Mouse (Mus musculus): Measurements from ENCODE around the gene Spaca6. TPM values are rescaled to one million over a fixed set of nuclear protein-coding genes. Genes with fewer than 3 reads are reported as not detected.

The Spaca6 gene
- 1 to 10 TPM; 4.8 to 6.0 TPM for total RNA-seq (2021)
- long read RNA-seq, experiment 1, result 0 reads
- long read RNA-seq, experiment 2, partial matches to known transcripts, result 0 of 1 reads
- long read RNA-seq, experiment 2, other reads (novel, unspliced or antisense), result 0 of 1 reads

DNA sequence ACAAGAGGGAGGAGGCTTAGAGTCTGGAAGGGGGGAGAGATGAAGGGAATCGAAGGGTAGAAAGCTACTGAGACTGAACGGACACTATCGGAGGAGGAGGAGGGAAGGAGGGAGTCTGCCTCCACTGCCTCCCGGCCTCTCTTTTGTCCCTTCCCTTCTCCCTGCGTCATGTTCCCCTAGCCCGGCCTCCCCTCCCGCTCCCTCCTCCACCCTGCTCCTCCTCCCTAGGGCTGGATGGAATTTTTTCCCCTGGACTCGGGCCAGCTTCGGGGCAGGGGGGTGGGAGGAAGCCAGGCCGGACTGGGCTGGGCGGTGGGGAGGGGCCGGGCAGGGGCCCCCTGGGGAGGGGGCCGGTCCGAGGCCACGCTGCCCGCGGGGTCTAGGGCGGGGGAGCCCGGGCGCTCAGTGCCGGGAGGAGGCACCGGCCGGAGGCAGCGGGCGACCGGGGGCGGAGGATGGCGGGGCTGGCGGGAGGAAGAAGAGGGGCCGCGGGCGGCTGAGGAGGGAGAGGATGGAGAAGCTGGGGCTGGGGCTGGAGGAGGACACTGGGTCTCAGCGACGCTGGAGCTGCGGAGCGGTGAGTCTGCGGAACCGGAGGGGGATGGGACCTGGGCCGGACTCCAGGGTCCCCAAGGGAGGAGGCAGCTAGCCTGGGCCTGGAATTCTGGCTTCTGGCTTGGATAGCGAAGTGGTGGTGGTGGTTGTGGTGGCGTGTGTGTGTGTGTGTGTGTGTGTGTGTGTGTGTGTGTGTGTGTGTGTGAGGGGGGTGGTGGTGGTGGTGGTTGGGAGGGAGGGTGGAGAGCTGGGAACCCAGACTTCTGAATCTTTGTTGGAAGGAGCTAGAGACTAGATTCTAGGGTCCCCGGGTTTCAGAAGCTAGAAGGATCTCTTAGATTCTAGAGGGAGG lies at the start of gene Spaca6:
TSS of gene Spaca6 (plus strand) at position 408 of the 907 bp plus-strand sequence.
- DNase-seq (ENCODE audit: low spot score), result peak; percentile 93

DNA sequence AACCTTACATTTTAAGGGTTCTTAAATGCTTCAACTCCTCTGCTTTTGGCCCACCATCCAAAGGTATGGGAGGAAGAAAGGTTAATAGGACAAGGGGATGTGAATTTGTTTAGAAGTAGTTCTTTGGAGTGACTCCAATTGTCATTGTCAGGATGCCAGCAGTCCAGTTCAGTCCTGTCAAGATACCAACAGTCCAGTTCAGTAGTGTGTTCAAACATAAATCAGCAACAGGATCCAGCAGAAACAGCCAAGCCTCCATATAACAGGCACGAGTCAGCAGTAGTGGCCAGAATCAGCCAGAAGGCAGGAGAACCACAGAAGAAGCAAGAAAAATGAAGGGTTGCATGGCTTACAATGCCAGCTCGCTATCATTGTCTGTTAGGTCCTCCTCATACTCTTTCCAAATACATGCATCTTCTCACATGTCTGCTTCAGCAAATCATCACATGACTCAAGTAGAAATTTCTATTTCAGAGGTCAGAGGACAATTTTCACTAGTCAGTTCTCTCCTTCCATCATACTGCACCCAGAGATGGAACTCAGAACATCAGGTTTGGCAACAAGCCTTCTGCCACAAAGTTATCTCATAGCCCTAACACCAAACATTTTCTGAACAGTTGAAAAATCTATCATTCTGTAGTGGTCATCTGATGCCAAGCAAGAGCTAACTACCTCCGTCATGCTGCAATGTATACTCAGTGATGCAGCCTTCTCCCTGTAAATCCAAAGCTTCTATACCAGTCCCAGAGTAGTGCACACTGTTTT lies 35.9 kb upstream of the Spaca6 start:
- DNase-seq (ENCODE audit: low spot score), result no peak

DNA sequence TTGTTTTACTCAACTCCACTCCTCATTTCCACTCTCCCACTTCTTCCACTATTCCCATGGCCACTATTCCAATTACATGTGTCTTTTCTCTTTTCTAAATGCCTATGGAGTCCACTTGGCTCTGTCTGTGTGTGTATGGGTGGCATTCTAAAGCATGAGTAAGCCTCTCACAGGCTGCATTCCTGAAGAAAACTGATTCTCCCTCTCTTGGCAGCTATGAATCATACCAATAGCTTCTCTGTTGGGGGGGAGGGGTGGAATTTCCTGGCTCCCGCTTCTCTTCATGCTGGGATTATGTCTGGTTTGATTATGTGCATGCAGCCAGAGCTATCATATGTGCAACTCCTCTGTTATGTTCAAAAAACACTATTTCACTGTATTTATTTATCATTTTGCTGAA lies 34.4 kb upstream of the Spaca6 start:
- DNase-seq (ENCODE audit: low spot score), result no peak

DNA sequence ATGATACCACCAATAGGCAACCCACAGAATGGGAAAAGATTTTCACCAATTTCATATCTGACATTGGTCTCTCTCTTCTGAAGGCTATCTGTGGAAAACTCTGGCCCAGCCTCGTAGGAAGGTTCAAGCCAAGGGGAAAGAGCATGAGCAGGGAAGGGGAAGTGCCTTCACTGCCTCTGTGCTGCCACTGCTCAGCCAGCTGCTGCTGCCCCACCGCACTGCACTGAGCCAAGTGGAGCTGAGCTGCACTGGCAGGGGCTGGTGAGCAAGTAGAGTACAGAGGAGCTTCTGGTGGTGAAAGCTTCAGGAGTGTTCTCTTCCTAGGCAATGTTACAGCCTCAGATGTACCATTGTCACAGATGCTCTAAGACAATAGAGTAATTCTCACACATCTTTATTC lies 31.4 kb upstream of the Spaca6 start:
- DNase-seq (ENCODE audit: low spot score), result no peak

DNA sequence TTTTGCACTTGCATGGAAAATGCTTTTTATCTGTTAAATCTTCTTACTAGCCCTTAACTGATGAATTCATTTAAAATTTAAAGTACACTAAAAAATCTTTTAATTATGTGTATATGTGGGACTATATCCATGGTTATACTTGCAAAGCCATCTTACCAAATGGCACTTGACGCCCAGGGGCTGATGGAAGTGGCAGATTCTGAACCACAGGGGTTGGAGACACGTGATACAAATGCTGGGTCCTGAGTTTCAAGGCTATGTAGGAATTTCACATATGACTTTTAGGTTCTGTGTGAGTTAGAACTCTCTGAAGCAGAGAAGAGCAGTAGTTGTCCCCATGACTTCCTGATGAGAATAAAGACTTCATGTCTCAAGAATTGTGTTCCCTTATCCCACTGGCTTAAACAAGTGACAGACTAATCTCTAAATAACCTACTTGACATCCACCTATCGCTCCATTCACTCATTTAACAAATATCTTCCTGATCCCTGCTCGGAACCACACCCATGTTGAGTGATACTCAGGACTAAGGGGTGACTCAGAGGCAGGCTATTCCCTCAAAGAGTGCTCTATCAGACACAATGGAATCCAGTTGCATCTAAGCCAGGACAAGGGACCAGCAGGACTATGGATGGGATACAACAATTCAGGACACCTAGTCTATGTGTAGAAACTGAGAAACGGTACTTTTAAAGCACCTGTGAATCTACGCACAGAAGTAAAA lies 3.2 kb upstream of the Spaca6 start:
- no peak for DNase-seq (ENCODE audit: low spot score)

DNA sequence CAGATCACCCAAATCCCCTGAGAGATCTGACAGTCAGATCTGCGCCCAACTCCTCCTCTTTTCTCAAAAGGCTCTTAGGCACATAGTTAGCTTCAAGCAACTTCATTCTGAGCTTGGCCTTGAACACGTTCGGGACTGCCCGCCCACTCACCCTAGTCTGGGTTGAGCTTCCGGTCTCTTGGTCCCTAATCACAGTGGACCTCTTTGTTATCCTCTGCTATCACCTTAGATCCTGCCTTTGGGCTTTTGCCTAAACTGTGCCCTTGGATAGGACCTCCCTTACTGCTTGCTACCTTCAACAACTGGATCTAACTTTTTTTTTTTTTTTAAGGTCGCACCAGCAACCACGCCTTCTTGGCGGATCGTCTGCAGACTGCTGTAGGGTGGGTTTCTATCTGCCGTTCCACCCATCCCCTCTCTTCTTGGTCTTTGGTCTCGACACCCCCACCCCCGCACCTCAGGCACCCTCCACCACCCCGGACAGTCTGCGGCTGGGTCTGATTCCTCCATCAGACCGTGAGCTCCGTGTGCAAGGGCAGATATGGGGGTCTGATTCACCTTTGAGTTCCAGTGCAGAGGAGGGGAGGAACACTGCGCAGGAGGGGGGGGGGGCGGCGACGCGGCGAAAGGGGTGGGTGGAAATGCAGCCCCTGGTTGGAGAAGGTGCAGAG lies 902 bp upstream of the Spaca6 start:
- peak; percentile 42 for DNase-seq (ENCODE audit: low spot score)

DNA sequence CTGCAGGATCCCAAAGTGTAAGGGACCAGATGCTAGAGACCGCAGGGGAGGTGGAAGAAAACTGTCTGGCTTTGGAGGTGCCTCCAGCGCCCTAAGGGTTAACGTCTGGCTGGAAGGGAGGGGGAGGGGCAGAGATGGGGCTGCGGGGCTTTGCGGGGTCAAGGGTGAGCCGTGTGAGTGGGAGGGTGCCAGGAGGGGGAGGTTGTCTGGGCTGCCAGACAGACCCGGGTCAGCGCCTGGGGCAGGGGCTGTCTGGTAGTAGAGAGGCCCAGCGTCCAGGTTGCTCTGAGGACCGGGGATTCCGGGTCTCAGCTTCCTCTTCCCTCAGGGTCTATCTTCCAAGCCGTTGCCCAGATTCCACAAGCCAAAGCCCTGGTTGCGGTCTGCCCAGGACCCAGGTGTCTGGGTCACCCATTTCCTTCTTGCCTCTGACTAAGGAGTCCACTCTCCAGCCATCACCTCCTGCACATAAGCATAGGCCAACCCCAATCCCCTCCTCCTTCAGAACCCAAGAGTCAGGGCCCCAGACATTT lies 766 bp downstream of the Spaca6 start:
- peak; percentile 39 for DNase-seq (ENCODE audit: low spot score)

DNA sequence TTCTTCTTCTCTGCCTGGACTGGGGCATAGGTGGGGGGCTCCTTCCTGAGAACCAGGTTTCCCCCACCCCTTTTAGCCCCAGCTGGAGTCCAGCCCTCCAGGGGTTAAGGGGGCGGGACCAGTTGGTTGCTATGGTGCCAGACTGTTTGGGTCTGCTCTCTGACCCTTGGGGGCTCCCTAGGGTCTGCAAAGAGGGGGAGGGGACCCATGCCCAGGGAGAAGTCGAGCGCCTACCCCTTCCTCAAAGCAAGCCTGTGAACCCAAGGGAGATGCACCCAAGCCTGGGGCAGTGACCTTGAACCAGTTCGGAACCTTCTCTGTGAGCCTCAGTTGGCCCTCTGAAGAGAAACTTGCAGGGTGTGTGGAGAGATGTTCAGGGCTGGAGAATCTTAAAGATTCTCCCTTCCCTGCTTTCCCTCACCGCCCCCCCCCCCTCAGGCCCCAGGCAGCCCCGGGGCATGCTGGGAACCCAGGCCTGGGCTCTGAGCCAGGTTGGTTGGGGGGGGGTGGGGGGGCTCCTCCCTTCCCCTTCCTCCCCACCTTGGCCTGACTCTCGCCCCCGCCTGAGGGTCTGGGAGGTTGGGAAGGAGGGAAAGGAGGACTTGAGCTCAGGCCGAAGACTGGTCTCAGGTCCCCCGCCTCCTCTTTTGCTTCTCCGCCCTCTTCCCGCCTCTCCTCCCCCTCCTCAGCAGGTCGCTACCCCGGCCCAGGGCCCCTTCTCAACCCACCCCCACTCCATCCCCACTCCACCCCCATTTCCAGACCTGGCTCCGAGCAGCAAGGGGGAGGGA lies 1.4 kb downstream of the Spaca6 start:
- DNase-seq (ENCODE audit: low spot score), result peak; percentile 30

DNA sequence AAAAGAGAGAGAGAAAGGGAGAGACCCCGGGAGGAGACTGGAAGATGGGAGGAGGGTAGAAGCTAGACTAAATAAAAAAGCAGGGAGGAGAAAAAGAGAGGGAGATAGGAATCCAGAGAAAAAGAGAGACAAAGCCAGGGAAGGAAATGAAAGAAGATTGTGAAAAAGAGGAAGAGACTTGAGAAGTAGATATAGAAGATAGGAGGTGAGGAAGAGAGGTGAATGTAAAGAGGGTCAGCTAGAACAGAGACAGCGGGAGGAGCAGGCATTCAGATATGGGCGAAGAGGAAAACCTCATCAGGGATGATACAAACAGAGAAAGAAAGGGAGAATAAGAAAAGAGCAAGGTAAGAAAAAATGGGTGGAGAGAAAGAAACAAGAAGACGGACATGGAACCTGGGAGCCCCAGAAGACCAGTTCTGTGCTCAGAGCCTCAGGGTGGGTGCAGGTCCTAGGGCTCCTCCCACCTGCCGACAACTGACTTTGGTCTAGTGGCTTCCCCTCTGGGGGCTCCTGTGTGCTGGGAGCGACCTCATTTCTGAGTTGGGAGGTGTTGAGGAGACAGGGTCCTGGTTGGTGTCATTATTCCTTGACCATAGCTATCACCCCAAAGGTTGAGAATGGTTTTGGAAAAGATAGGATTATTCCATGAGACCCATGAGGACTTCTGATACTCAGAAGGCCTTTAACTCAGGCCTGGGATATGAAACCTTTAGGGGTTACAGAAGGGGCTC lies 2.3 kb downstream of the Spaca6 start:
- no peak for DNase-seq (ENCODE audit: low spot score)

DNA sequence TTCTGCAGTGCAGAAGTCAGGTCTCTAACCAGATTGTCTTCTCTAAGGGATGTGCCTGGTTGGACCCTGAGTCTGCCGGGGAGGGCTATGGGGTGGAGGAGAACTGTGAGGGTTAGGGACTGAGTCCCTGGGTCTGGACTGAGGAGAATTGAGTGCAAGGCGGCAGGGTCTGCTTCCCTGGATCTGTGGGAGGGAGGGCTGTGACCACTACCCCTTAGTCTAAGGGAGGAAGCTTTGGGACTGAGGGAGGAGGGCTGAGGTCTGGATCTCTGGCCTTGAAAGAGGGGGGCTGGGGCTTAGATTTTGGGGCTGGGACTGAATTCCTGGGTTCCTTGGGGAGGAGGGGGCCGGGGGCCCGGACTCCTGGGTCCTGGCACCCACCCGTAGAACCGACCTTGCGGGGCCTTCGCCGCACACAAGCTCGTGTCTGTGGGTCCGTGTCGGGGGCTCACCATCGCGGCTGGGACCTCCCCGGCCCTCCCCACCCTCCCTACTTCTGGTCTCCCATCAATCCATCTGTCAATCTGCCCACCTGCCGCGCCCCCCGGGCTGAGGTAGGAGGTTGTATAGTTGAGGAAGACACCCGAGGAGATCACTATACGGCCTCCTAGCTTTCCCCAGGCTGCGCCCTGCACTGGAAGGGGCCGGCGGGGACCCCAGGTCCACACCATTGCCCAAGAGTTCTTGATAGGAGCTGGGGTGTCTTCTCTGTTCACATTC lies 3.0 kb downstream of the Spaca6 start:
- no peak for DNase-seq (ENCODE audit: low spot score)

DNA sequence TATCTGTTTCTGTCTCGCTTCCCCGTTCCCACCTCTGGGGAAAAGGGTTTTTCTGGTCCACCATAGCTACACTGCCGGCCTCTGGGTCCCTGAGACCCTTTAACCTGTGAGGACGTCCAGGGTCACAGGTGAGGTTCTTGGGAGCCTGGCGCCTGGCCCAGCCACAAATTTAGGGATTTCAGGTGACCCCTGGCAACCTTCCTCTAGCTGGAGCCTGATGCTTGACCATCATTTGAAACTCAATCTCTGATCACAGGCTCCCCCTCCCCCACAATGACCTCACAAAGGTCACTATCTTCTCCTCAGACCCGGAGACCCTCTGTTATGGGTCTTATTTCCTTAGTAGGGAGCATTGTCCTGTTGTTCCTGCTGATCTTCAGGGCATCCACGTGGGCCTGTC lies 3.8 kb downstream of the Spaca6 start:
- no peak for DNase-seq (ENCODE audit: low spot score)

DNA sequence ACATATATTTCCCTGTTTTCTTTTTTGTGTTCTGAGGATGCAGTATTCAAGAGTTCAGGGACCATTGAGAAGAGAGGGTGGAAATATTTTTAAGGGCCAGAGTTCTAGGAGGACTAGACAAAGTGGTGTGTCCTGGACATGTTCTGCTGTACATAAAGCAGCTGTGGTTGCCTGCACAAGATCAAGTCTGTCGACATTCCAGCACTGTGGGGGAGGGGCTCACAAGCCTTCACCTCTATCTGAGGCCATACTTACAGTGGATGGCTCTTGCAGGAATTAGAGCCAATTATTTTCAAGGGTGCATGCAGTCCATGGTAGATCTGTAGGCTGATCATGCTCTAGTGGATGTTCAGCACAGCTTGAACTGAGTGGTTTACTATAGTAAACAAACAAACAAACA lies 7.9 kb downstream of the Spaca6 start:
- DNase-seq (ENCODE audit: low spot score), result no peak

DNA sequence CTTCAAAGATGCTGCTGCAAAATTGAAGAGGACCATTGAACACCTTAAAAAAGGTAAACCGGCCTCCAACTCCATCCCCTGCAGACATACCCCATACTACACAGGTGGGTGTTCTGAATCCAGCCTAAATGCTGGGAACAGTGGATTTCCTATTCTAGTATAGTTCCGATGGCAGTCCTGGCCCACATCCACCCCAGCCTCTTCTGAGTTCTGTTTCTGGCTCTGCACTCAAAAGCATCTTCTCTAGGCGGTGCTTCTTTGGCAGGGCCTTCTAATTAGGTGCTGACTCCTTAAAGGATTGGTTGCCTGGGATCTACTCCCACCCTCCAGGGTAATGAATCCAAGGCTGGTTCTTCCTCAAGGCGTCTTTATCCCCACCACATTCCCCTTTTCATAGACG lies 9.1 kb downstream of the Spaca6 start:
- no peak for DNase-seq (ENCODE audit: low spot score)

DNA sequence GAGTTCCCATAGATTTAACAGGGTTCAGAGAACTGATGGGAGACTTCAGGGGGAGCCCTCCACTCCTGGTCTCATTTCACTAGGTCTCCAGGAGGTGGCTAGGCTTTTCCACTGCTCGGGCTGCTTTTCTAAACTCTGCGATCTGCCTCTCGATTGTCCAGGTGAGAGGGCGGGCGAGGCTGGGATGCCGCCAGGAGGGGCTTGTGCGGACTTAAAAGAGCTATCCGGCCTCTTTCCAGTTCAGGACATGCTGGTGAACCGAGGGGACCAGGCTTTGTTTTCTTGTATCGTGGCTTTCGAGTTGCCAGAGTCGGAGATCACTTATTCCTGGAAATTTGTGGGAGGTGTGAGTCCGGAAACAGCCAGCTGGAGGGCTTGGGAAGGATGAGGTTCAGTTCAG lies 10.5 kb downstream of the Spaca6 start:
- DNase-seq (ENCODE audit: low spot score), result no peak

DNA sequence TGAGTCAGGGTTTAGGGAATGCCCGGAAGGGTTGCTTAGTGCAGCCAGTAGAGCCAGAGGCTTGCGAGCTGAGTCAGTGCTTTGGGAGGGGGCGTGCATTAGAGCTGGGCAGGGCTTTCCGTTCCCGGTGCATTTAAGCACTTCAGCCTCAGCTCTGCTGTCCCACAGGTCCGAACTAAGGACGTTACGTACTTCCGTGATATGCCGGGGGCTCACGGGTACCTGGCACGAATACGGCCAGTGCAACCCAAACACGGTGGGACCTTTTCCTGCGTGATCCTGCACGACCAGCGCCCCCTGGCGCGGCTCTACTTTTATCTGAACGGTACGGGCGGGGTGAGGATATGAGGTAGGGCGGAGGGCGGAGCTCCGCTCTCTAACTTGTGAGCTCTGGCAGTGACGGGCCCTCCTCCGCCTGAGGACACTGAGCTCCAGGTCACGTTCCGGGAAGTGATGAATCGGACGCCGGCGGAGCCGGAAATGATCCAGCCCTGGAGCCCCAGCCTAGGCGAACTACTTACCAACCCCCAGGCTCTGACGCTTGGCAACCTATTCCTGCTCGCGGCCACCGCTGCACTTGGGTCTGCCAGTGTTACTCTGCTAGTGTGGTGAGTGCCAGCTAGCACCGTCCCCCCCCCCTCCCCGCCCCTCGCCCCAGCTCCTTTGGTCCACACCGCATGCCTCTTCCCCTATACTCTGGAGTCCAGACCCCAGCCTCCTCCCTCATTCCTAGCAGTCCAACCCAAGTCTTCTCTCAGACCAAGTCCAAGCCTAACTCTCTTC lies 11.2 kb downstream of the Spaca6 start:
- DNase-seq (ENCODE audit: low spot score), result peak; percentile 96

DNA sequence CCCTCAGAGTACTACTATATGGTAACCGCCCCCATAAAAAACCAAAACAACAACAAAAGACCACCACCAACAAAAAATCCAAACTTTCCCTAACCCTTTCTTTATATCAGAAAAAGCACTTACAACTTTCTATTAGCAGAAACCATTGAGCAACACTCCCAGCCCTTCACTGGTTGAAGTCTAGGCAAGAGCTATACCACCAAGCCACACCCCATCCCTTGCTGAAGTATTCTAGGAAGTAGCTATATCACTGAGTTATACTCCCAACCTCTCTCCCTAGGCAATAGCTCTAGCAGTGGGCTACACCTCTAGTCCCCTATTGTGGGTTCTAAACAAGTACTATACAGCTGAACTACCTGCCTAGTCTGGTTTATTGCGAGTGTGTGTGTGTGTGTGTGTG lies 12.3 kb downstream of the Spaca6 start:
- no peak for DNase-seq (ENCODE audit: low spot score)

DNA sequence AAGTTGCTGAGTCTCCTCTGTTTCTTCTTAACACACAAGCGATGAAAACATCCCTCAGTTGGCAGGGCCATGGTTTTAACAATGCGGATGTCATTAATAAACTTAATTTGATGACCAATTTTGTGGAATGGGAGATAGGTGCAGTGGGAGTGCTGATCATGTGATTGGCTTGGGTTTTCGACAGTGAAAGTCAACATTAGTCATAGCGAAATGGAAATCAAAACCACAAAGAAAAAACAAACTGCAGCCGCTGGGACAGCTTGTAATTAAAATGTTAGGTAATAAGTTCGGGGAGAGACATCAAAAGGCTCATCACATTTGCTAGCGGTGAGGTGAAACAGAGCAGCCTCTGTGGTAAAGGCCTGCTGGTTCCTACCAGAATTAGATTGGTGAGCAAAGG lies 13.8 kb downstream of the Spaca6 start:
- DNase-seq (ENCODE audit: low spot score), result no peak
